Mouse (Mus musculus) MEL-GATA-1-ER (cell line): ENCODE results near the gene Hacd3.
"Not testable (repeated sequence)": the region's sequence is repeated elsewhere in the genome, so short reads cannot be mapped to it uniquely, and the experiment has no call there.

Source experiments
- DNase-seq: peaks from one replicate; pipeline ENCODE4 v3.0.0-alpha.2; 2012; ENCODE audit warnings: low read depth; ENCODE audit errors: extremely low read depth

Gene Hacd3

GRCm38 (mm10) chr9:65016978-65017827 lies 4.3 kb downstream of the Hacd3 start:
- no peak for DNase-seq

GRCm38 (mm10) chr9:65016241-65016977 lies 5.1 kb downstream of the Hacd3 start:
- no peak for DNase-seq

- no peak for DNase-seq
Observed at GRCm38 (mm10) chr9:65015461-65016222, 5.9 kb downstream of the Hacd3 start.

GRCm38 (mm10) chr9:65011304-65011703 lies 10.2 kb downstream of the Hacd3 start:
- DNase-seq: no peak

GRCm38 (mm10) chr9:65010632-65011031 lies 10.9 kb downstream of the Hacd3 start:
- DNase-seq: no peak

- DNase-seq: no peak
Observed at GRCm38 (mm10) chr9:65005737-65006136, 15.8 kb downstream of the Hacd3 start.

GRCm38 (mm10) chr9:65001481-65001880 lies 20.0 kb downstream of the Hacd3 start:
- DNase-seq: no peak

- DNase-seq: not testable (repeated sequence)
Observed at GRCm38 (mm10) chr9:64995464-64995863, 26.0 kb downstream of the Hacd3 start.

GRCm38 (mm10) chr9:64990291-64990690 lies 31.2 kb downstream of the Hacd3 start:
- DNase-seq: no peak

GRCm38 (mm10) chr9:64988443-64988842 lies 33.0 kb downstream of the Hacd3 start:
- no peak for DNase-seq

- DNase-seq: no peak
Observed at GRCm38 (mm10) chr9:64987651-64988050, 33.8 kb downstream of the Hacd3 start.

- no peak for DNase-seq
Observed at GRCm38 (mm10) chr9:64985807-64986206, 35.7 kb downstream of the Hacd3 start.

- peak; percentile 37 for DNase-seq
Observed at GRCm38 (mm10) chr9:64985037-64985794, 36.3 kb downstream of the Hacd3 start.

- no peak for DNase-seq
Observed at GRCm38 (mm10) chr9:64981904-64982303, 39.6 kb downstream of the Hacd3 start.

GRCm38 (mm10) chr9:64980548-64980947 lies 40.9 kb downstream of the Hacd3 start:
- no peak for DNase-seq

- DNase-seq: peak; percentile 78
Observed at GRCm38 (mm10) chr9:64960978-64961320, 60.5 kb downstream of the Hacd3 start.

GRCm38 (mm10) chr9:64960117-64960977 lies 61.1 kb downstream of the Hacd3 start, which contains the start of gene Ints14:
Gene Ints14 (plus strand): TSS chr9:64960905.
- peak; percentile 87 for DNase-seq

- DNase-seq: no peak
Observed at GRCm38 (mm10) chr9:64957276-64957675, 64.2 kb downstream of the Hacd3 start.

- DNase-seq: no peak
Observed at GRCm38 (mm10) chr9:64956337-64956736, 65.2 kb downstream of the Hacd3 start.

GRCm38 (mm10) chr9:64953190-64953589 lies 68.3 kb downstream of the Hacd3 start:
- DNase-seq: no peak
